Mouse (Mus musculus) thymus, adult 2 months (tissue): Measurements from ENCODE around the gene Fgf9.

Source experiments
- CTCF ChIP-seq: fragments of 200-500 bp; IDR thresholded peaks from 2 replicates; pipeline ENCODE4 v1.5.1; 2012; ENCODE audit warnings: mild to moderate bottlenecking, control low read depth, low read length, moderate library complexity, borderline replicate concordance; ENCODE audit not compliant: control insufficient read depth, poor library complexity, insufficient read depth; ENCODE audit errors: extremely low read depth
- POLR2A ChIP-seq: fragments of 200-500 bp; IDR thresholded peaks from 2 replicates; pipeline ENCODE4 v1.6.1; 2012; ENCODE audit warnings: mild to moderate bottlenecking, low read length, control low read depth, moderate library complexity; ENCODE audit not compliant: control insufficient read depth, poor library complexity, insufficient read depth; ENCODE audit errors: extremely low read depth

DNA sequence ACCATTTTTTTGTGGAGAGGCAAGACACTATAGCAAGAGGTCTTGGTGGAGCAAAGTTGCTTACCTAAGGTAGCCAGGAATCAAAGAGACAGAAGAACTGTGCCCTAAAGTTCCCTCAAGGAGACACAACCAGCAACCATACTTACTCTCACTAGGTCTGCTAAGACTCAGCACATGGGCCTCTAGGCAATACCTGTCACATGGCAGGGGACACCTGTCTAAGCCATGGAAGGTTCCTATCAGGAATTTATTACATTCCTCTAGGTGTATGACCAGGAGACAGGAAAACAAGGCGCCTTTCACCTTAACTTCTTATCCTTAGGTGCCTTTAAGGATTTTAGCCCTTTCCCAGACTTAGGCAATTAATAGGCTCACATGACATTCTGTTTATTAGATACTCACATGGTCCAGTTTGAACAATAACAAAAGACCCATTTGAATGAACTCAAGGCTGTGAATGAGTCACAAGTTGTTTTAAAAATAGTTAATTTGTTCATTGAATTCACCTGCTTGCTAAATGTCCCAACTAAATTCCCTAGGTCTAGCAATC is 69.2 kb downstream of the Fgf9 start:
- no peak for TF ChIP-seq CTCF
- TF ChIP-seq POLR2A, result no peak
